Mouse (Mus musculus) CD4-positive, CD25-positive, alpha-beta regulatory T cell, adult 2 months (primary cell): ENCODE data around the gene Tmem165.
A peak's percentile ranks its signal among the peaks of the same experiment; 100 is the strongest.

Experiments
- DNase-seq: peaks from one replicate; pipeline ENCODE4 v3.0.0-alpha.2; 2012; ENCODE audit warnings: low read depth, low spot score

The Tmem165 gene

GRCm38 (mm10) chr5:76244430-76244829 is 60.8 kb downstream of the Tmem165 start:
- no peak for DNase-seq

GRCm38 (mm10) chr5:76245419-76245818 is 61.7 kb downstream of the Tmem165 start:
- no peak for DNase-seq

- DNase-seq, result no peak
These were observed 62.9 kb downstream of the Tmem165 start for GRCm38 (mm10) chr5:76246539-76246938.

- peak; percentile 46 for DNase-seq
These were observed 67.3 kb downstream of the Tmem165 start for GRCm38 (mm10) chr5:76250948-76251347.
